Mouse (Mus musculus) erythroid progenitor cell, adult 5-6 weeks (primary cell): ENCODE data around the gene Hcrt. TPM values are rescaled to one million over a fixed set of nuclear protein-coding genes. Genes with fewer than 3 reads are reported as not detected.

Experiments used
- ATAC-seq: replicated peaks from 2 replicates; pipeline ENCODE4 v1.8.0; 2016; ENCODE audit warnings: moderate number of reproducible peaks, mild to moderate bottlenecking, moderate TSS enrichment, inconsistent platforms; ENCODE audit not compliant: poor library complexity, low FRiP score, severe bottlenecking
- total RNA-seq, 2 experiments: library from RNA; stranded (forward) in 1 of 2; stranded (reverse) in 1 of 2; fragments of 150-400 nt in 1 of 2; fragments of 186-747, 209-891 nt in 1 of 2; gene quantifications; 2 replicates each; pipeline versions ENCODE4 v1.2.3 to v1.2.4; 2015 to 2017; ENCODE audit warnings: low replicate concordance in 2 of 2

Hcrt gene
- total RNA-seq, 2 experiments from 2014 or later: not detected

- peak; percentile 88 for ATAC-seq
Measured at GRCm38 (mm10) chr11:100738066-100738604, 24.6 kb downstream of the Hcrt start, which contains the start of gene Rab5c. Gene Rab5c, minus strand, starts transcription at chr11:100738215.

GRCm38 (mm10) chr11:100737105-100737733, 25.5 kb downstream of the Hcrt start:
- peak; percentile 64 for ATAC-seq

DNA sequence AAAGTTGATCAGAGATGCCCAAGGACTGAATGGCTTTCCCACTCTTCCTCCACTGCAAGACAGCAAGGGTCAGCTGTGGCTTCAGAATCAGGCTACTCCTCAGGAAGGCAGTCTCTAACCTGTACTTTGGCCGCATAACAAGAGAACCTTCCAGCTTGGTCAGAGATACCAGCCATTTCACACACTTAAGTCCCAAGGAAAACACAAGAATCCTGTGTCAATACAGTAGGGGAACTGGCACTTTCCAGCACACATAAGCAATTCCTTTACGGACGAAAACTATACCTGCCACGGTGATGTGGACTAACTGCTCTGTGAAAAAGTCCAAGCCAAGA, 26.0 kb downstream of the Hcrt start:
- no peak for ATAC-seq

GRCm38 (mm10) chr11:100735954-100736745, 26.6 kb downstream of the Hcrt start:
- ATAC-seq: peak; percentile 18; the same call in 1 of the 2 replicates

- ATAC-seq: no peak
Measured at GRCm38 (mm10) chr11:100735134-100735865, 27.4 kb downstream of the Hcrt start.

- no peak for ATAC-seq
Measured at GRCm38 (mm10) chr11:100730477-100731205, 32.1 kb downstream of the Hcrt start.

GRCm38 (mm10) chr11:100729976-100730375, 32.8 kb downstream of the Hcrt start:
- no peak for ATAC-seq

DNA sequence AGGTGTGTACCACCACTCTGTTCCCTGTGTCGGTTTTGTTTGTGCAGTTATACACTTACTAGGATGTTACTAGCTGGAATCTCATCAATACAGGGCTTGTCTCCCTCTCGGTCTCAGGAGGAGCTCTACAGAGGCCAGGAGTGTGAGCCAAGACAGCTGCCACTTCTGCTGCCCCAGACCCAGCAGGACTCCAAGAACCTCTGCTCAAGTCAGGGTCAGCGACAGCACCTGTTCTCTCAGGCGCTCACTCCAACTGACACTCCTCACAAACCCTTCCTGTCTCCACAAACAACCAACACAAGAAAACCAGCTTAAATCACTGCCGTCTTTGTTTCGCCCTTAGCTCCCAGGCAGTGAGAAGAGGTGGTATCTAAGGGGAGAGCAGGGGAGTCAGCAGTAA, 34.1 kb downstream of the Hcrt start:
- no peak for ATAC-seq

DNA sequence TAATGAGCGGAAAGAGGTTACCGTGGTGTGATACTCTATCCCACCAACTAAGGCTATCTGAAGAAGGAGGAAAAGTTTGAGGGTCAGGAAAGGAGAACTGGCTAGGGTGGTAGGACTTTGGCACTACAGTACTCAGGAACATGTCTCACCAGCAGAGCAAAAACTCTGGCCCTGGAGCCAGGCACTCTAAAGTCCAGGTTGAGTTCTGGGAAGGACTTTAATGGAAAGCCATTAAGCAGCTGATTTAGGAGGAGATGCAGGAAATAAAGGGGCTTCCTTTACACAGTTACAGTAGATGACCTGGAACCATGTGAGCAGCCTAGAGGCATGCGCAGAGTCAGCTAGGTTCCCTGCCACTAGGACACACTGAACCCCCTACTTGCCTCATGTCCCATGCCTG, 35.5 kb downstream of the Hcrt start:
- no peak for ATAC-seq

- ATAC-seq: no peak
Measured at GRCm38 (mm10) chr11:100724919-100725512, 37.7 kb downstream of the Hcrt start.

GRCm38 (mm10) chr11:100722493-100723028, 40.2 kb downstream of the Hcrt start:
- peak; percentile 38 for ATAC-seq

DNA sequence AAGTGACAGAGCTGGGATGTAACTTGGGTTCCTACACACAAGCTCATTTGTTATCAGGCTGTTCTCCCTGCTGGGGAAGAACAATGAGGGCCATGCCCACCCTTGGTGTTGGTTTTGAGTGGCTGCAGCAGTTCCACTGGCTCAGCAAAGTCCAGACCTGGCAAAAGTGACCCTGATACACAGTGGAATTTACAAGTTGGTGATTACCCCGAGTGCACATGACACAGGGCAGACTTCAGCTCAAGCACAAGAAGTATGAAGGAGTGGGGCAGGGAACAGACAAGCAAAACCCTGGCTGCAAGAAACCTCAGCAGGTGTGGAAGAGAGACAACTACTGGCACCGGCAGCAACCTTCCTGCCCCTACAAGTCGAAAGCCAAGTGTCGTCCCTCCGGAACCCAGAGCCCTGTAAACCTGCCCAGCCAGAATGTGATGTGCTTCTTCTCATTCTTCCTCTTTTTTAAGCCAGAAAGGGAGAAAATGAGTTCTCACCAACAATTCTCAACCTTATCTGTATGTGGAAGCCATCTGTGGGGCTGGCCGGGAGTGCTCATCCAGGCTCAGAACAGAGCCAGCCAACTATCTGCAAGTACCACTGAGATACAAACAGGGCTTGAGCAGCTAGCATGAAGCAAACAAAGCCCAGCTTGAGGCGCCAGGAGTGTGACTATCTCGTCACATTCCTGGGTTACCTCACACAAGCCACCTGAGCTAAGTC, 40.8 kb downstream of the Hcrt start:
- peak; percentile 46 for ATAC-seq

- no peak for ATAC-seq
Measured at GRCm38 (mm10) chr11:100721254-100721653, 41.5 kb downstream of the Hcrt start.

DNA sequence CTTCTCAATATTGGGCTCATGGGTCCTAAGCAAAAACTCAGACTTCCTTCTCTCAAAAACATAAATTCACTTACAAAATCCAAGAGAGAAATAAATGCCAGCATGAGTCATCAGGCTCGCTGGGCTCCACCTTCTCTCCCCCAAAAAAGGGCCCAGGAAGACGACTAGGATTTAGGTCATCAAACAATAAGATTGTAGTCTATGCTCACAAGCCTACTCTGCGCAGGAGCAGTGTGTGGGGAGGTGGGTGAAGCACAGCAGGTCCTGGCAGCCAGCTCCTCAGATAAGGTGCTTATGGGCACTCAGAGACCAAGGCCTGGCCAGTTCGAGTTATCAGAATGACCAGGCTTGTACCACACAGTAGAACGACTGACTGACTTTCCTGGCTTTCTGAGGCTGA, 42.4 kb downstream of the Hcrt start:
- ATAC-seq: no peak

- no peak for ATAC-seq
Measured at GRCm38 (mm10) chr11:100719893-100720292, 42.8 kb downstream of the Hcrt start.

- ATAC-seq: no peak
Measured at GRCm38 (mm10) chr11:100719312-100719711, 43.4 kb downstream of the Hcrt start.

- no peak for ATAC-seq
Measured at GRCm38 (mm10) chr11:100718866-100719265, 43.9 kb downstream of the Hcrt start.

DNA sequence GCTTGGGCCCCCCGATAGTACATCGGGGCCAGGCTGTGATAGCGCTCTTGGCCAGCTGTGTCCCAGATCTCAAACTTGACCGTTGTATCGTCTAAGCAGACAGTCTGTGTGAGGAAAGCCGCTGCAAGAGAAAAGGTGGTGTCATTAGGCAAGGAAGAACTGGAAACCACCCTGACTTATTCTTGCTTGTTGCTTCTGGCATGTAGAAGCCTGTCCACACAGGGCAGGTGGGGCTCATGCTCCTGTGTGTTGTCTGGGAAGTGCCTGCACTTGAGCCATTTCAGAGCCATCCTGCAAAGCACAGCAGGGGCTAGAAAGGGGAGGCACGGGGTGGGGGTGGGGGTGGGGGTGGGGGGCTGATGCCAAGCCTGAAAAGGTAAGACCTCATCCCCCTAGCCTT, 44.3 kb downstream of the Hcrt start:
- no peak for ATAC-seq

DNA sequence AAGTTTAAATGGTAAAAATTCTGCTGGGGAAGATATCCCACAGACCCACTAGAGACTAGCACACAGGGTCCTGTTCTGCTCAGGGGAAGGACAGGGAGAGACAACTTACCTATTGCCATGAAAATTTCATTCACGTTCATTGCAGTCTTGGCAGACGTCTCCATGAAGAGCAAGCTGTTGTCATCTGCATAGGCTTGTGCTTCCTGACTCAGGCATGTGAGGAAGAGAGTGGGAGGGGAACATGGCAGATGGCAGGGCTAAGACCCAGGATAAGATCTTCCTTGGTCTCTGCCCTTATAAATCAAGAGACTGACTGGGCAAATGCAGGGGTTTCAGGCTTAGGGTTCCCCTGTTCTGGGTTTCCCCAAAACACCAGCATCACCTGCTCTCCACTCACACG, 46.1 kb downstream of the Hcrt start:
- no peak for ATAC-seq
